Mouse (Mus musculus) heart, postnatal 0 days (tissue): ENCODE data around the gene Epb41.

ENCODE experiments used
- CTCF ChIP-seq: IDR thresholded peaks from 2 replicates; pipeline ENCODE4 v1.5.1; 2016; ENCODE audit warnings: antibody characterized with exemption, control low read depth, low read depth
- EP300 ChIP-seq: IDR thresholded peaks from 2 replicates; pipeline ENCODE4 v1.6.1; 2016; ENCODE audit warnings: antibody characterized with exemption, low read depth

DNA sequence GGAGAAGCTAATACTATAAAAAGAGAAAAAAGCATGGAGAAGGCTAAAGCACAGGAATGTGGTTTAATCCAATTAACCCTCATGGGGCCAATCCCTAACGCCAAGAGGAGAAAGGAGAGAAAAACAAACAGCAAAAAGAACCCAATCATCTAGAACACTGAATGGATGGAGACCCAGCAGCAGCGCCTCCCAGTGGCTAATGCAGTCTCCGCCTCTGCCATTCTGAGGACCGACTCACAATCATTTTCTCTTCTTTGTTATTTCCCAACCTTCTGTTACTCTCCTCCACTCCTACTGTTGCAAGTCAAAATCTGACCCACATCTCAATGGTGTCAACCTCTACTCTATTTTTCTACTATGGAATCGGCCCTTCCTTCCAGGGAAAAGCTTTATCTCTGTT lies 78.1 kb downstream of the Epb41 start:
- TF ChIP-seq CTCF (peak; percentile 30; the same call in 1 of the 2 replicates), EP300 (no peak)
